Mouse (Mus musculus) v-Abl transformed pro-B cells (cell line): ENCODE data around the gene Rtl9.

Source experiments
- in situ Hi-C, 2 experiments: fragments of 400-800 bp; cut with MboI; formaldehyde crosslinking; loops; one replicate each; pipeline ENCODE4 v1.15.1; 2025; ENCODE audit not compliant: unreplicated experiment in 2 of 2

Rtl9 gene

DNA sequence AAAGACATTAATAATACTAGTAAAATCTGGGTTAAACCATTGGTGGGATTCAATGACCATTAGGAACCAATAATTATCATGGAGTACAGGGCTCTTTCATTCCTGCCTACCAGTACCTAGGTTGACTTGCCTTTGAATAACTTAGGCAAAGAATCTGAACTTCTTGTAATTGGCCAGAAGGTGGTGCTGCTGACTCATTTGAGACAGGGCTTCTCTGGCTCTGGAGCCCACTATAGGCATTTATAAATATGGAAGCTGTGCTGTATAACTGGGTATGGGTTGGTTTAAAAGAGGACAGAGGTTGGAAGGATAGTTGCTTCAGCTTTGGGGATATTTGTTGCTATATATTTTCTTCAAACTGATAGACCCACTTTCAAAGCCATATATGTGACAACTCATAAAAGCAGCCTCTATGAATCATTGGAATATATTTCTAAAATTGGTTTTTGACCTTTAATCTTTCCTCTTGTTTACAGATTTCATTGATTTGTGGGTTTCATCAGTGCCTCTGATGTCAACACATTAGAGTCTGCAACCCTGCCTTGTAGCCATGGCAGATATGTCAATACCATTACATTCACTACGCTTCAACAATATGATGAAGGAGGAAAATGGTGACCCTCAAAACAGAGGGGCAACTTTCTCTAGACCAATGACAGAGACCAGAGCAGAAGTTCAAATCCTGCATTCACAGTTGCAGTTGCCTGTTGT, at the start of gene Rtl9:
Gene Rtl9, plus strand, starts transcription at position 551 of the 711 bp plus-strand sequence.
- in situ Hi-C loops: loop anchor here (5.0 kb wide), 1 partner anchor 343 kb away; no protein-coding TSS in a partner anchor

DNA sequence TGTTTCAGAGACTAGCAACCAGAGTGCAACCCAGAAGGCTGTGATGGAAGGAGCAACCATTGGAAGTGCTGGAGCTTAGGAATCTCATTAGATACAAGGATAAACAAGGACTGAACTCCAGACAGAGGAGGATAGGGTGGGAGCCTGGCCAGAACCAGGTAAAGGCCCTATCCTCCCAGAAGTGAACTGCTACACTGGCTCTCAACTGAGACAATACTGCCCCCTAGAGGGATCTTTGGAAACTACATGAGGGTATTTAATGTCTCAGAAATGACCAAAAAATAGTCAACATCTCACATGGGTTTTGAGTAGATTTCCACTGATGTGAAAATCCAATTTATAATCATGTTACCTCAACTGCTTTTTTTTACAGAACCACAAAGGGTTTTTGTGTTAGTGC, 47.9 kb upstream of the Rtl9 start:
- in situ Hi-C loops: loop anchor here (5.0 to 25.0 kb wide), 6 partner anchors 229 to 864 kb away; partner anchors contain the start of genes Gucy2f (in 2 of the 2) and Acsl4 (in 1 of the 2)

DNA sequence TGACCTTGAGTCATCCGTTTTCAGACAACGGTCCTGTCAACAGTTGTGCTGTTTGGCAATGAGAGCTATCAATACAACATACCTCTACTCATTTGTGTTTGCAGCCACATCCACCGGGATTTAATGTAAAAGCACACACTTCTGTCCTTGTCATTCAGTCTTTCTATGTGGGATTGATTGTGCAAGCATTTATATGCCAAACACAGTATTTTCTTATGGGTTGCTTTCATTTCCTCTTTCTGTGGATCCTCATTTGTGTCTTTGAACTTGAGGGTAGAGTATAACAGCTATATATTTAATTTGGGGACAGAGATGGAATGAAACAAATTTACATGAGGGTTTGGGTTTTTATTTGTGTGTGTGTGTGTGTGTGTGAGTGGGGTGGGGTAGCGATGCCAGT, 47.5 kb upstream of the Rtl9 start:
- in situ Hi-C loops: loop anchor here (5.0 to 25.0 kb wide), 6 partner anchors 230 to 865 kb away; partner anchors contain the start of genes Gucy2f (in 2 of the 2) and Acsl4 (in 1 of the 2)

DNA sequence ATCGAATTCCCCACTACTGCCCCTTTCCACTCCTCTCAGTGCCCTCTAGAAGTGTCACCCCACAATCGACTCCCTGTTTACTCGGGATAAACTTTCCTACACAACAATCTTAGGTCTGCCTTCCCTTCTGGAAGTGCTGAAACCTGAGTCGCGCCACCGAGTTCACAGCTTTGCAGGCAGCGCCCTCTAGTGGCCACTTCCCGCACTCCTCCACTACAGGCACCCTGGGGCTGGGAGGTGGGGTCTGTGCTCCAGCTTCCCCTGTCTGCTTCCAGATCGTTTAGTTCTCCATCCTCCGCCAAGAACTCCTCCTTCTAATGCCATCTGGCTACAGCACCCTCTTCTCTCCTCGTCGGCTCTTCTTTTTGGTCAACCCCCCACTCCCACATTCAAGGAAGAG, 40.6 kb upstream of the Rtl9 start:
- in situ Hi-C loops: loop anchor here (5.0 to 25.0 kb wide), 6 partner anchors 504 to 872 kb away; partner anchors contain the start of genes Gucy2f (in 2 of the 2) and Acsl4 (in 1 of the 2)

DNA sequence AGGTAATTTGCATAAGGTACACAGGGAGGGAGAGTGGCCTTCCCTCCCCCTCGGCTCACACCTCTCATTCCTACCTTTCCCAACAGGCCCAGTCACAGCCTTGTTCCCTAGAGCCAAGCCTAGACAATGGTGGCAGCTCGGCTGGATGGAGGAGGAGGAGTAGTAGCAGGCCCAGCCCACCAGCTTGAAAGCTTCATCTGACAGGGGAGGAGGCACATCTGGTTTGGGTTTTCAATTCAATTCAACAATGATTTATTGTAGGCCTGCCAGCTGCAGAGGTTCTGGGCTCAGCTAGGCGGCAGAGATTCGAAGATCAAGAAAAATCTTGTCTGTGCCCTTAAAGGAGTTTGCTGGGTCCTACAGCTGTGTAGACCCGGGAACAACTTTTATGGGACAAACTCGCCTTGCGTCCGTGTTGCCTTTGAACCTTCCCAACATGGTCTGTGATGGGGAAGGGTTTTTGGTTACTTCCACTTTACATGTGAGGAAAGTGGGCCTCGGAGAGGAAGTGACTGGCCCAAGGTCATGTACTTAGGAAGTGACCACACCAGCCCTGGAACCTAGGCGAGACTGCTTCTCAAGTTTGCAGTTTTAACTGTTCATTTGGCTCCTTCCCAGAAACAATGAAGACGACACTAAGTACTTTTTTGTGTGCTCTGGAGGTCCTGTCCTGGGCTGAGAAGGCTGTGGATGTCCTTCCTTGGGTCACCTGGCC, 36.6 kb upstream of the Rtl9 start:
- in situ Hi-C loops: loop anchor here (25.0 kb wide), 3 partner anchors 675 to 875 kb away; partner anchors contain the start of genes Acsl4 (in 1 of the 2) and Gucy2f (in 1 of the 2)

DNA sequence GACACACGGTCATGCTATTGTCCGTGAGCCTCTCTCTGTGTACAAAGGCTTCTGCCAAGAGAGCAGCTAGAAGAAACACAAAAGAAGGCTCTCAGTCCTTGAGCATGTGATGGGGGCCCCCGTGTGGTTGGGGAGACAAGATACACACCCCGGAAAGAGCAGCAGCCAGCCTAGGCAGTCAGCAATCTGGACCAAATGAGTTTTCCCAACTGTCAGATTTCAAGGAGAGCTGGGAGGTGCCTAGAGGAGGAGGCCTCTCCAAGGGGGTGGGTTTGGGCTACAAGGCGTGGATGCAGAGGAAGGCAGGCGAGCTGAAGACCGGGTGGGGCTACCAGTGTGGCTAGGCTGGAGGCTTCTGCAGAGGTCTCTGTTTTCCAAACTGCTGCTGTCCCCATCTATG, 35.6 kb upstream of the Rtl9 start:
- in situ Hi-C loops: loop anchor here (25.0 kb wide), 3 partner anchors 676 to 876 kb away; partner anchors contain the start of genes Acsl4 (in 1 of the 2) and Gucy2f (in 1 of the 2)

DNA sequence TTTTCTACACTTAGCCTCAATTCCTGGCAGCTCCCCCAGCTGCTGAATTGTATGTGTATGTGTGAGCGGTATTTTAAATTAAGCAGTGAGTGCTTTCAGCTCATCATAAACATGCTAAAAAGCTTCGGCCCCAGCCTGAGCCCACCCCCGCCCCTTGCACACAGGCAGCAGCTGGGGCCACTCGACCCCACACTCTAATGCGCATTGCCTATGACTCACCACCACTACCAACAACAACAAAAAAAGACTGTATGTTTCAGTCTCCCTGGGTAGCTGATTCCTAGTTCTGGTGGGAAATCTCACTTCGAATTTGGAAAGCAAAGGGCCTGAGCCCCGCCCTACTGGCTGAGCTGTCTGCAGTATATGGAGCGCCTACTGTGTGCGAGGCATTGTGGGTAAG, 35.1 kb upstream of the Rtl9 start:
- in situ Hi-C loops: loop anchor here (25.0 kb wide), 3 partner anchors 677 to 877 kb away; partner anchors contain the start of genes Acsl4 (in 1 of the 2) and Gucy2f (in 1 of the 2)

DNA sequence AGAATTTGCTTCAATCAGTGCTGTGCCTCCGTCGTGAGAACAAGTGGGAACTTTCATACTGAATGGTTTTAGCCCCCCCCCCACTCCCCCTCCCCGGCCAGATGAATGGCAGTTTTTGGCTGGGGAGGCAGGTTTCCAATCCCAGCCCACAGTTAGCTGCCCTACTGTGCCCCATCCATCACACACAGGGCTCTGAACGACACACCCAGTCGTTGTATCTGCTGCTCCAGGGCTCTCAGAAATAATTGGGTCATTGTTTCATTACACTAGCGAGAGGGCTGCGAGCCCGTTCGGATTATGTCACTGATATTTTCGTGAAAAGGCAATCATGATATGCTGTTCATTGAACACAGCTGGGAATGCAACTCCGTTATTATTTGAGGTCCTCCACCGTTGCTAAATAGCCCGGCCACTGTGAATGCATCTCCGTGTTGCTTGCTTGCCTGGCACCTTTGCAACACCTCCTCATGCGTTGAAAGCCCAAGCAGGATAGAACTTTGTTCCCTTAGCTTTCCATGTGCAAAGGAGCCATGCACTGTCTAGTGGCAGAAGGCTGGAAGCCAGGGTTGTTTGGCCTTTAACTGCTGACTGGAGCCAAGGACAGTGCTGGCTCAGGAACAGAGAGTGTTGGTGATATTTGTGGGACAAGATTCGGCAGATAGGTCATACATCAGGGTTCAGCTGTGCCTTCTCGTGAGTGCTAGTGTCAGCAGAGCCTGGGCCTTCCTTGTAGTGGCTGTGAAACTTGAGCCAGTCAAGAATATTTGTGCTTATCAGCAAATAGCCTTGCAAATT, 32.9 kb upstream of the Rtl9 start:
- in situ Hi-C loops: loop anchor here (25.0 kb wide), 3 partner anchors 679 to 879 kb away; partner anchors contain the start of genes Acsl4 (in 1 of the 2) and Gucy2f (in 1 of the 2)

DNA sequence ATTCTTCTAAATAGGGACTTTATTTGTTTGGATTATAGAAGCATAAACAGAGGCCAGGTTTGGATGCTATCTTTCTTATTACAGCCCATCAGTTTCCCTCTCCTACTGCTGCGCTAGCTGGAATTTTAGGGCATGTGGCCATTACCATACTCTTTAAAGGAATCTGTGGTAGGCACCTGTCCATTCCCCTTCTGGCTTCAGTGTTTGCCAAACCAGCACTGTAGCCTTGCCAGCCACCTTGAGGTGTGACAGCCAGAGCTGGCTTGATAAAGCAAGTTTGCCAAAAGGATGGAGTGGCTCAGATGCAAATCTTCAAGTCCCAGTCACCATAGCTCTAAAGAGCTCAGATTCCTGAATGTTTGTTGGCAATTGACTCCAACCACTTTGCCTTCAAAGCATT, 32.3 kb upstream of the Rtl9 start:
- in situ Hi-C loops: loop anchor here (25.0 kb wide), 3 partner anchors 680 to 880 kb away; partner anchors contain the start of genes Acsl4 (in 1 of the 2) and Gucy2f (in 1 of the 2)

DNA sequence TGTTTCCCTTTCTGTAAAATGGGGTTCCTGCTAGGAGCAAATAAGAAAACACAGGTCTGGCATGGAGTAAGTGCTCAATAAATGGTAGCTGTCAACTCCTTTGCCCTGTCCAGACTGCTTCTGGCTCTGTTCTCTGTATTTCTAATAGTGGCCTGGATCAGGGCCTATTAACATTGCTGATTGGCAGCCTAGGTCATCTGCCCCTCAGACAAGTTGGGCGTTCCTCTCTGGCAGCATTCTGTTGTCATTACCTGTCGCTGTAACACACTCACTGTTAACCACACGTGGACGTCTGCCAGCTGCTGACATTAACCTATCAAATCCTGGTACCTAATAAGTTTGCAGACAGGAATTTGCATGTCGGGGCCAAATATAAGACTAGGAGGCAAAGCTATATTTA, 31.8 kb upstream of the Rtl9 start:
- in situ Hi-C loops: loop anchor here (25.0 kb wide), 3 partner anchors 680 to 880 kb away; partner anchors contain the start of genes Acsl4 (in 1 of the 2) and Gucy2f (in 1 of the 2)

DNA sequence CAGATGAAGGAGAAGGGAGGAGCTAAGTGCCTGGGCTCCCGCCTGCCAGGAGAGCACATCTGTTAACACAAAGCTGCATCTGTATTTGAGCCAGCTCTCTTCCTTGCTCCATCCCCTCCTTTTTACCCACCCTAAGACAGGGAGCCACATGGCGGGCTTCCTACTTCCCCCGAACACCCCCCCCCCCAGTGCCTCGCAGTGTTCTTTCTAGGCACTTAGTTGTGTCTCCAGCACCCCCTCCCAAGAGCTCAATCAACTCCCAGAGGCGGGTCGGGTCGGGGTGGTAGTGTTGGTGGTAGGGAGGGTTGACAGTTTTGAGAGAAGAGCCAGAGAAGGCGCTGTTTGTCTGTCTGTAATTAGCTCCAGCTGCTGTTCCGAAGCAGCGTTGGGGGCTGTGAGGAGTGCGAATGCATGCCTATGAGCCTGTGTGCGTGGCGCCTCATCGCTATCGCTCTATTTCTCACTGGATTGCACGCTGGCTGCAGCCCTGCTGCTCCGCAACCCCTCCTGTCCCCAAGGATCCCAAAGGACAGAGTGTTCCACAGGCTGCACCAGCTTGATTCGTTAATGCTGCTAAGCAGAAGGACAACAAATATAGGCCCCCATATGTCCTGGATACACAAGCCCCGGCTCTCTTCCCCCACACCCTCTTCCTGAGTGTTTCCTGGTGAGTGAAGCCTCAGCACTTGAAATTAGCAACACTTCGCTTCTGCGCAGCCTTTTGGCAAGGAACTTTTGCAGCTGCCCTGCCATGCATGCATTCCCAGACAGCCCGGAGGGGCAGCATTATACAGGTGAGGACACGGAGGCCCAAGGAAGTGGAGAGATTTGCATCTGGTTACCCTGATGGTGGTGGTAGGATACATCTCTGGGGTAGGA, 18.7 kb upstream of the Rtl9 start:
- in situ Hi-C loops: no loop called here

DNA sequence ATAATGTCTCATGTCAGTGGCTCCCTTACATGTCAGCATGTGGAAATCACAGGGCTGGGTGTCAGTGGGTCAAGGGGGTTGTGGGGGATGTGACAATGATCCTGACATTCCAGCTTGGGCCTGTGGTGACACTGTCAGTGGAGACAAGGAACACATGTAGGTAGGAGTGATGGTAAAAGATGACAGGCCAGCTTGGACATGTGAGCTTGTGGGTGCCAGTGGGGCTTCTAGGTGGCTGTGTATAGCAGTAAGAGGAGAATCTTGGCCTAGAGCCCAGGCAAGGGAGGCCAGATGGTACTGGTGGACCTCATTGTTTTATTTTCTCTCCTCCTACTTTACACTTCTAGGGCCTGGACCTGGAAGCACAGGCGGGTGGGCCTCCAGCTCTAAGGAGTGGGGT, 16.7 kb upstream of the Rtl9 start:
- in situ Hi-C loops: no loop called here

DNA sequence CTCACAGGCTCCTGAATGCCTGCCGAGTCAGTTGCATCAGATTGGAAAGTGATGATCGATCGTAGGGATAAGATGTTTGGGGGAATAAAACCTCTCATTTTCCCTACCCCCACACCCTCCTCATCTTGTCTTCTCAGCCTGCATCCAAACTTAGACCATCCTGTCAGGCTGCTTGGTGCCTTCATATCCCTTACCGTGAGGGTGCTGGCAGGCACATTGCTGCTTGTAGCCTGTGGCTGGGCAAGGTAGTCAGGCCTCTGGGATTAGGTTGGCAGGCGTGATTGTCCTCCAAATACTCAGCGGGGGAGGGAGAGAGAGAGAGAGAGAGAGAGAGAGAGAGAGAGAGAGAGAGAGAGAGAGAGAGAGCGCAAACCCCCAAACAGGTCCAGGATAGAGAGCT, 11.2 kb upstream of the Rtl9 start:
- in situ Hi-C loops: no loop called here

DNA sequence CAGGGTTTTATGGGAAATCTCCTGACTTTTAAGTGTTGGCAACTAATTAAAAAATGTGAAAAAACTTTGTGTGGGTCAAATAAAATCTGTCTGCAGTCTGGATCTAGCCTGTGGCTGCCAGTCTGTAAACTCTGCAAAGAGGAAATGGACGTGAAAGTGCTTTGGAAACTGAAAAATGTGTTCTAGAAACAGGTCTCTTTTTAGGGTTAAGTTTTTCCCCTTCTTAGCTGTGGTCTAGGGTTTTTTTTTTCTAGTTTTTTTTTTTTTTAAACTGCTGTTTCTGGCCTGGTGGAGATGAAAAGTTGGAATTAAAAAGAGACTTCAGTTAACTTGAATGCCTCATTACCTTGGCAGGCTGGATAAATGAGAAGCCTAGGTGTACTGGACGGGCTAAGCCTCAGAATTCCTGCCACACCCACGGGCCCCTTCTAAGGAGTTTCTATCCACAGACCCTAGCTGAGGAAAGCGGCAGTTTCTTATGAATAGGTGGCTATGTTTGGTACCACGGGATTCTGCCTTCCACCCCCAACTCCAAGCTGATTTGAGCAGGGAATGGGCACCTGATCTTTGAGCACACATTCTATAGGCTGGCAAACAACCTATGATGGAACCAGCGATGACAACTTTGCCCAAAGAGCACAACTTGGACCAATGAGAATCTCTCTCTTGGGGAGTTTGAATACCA, 8.3 kb upstream of the Rtl9 start:
- in situ Hi-C loops: no loop called here

DNA sequence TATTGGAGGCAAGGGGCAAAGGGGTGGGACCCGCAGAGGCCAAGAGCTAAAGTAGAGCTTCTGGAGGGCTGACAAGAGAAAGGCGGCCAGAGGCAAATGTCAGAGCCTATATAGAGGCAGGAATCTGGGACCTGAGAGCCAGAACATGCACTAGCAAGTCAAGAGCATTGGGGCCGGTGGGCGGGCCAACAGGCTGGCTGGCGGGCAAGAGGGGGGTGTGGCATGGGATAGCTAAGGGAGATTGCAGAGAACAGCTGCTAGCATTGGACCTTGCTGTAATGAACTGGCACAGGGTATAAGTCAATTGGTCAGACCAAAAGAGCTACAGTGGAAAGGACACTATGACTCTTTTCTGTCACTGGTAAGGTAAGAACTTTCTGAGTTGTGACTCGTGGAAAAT, 1.8 kb upstream of the Rtl9 start:
- in situ Hi-C loops: loop anchor here (5.0 kb wide), 1 partner anchor 345 kb away; no protein-coding TSS in a partner anchor

DNA sequence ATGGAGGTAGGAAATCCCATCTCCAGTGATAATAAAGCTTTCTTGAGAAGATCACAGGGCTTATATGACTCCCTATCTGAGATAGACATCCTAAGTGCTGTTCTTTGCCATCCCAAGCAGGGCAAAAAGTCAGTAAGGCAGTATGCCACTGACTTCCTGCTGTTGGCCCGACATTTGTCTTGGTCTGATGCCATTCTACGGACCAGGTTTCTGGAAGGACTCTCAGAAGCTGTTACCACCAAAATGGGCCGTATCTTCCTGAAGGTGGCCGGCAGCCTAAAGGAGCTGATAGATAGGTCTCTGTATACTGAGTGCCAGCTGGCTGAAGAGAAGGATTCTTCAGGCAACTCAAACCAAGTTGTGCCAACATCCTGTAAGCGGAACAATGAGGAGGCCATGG, 3.8 kb downstream of the Rtl9 start:
- in situ Hi-C loops: loop anchor here in 1 of 2 experiments (5.0 kb wide), 1 partner anchor 174 kb away; no protein-coding TSS in a partner anchor

DNA sequence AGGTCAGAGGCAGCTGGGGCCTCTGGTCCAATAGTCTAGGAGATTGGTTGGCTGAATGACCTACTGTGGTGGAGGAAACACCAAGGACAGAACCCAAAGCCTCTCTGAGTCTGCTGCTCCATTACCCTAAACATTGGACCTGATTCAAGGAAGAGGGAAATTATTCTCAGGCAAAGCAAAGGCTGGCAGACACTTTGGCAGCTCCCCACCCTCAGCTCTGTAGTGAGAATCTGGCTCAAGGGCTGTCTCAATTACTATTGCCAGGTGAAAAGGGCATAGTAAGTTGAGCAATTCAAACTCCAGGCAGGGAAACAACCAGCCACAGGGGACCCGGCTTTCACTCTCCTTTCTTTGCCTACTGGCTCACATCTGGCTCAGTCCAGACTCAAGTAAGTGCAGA, 6.5 kb downstream of the Rtl9 start:
- in situ Hi-C loops: no loop called here

DNA sequence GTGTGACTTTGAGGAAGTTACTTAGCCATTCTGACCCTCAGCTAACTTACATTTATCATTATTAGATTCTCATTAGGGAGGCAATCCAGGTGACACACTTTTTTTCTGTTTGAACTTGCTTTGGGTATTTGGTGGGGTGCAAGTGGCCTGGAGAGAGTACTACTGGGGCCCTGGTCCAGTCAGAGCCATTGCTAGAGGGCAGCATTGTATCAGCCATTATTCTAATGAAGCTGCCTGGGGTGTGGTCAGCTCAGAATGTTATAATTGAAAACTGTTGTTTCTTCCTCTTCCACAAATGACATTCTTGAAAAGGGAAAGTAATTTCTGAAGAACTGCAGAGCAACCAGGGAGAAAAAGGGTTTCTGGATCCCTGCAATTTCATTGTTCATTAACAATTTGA, 13.2 kb downstream of the Rtl9 start:
- in situ Hi-C loops: loop anchor here in 1 of 2 experiments (5.0 kb wide), 1 partner anchor 160 kb away; no protein-coding TSS in a partner anchor
